Mouse (Mus musculus): ENCODE measurements around the gene Sbp. TPM values are rescaled to one million over a fixed set of nuclear protein-coding genes. Genes with fewer than 3 reads are reported as not detected.

The Sbp gene
- total and polyA plus RNA-seq, 2 experiments from 2014 or later: not detected

- WGBS: 91% methylated on average over 10 of the region's 10 CpGs
Observed at GRCm38 (mm10) chr17:23966658-23967401, 25.4 kb downstream of the Sbp start.

GRCm38 (mm10) chr17:23968780-23969179 lies 27.3 kb downstream of the Sbp start:
- Histone ChIP-seq H3K36me3 (ENCODE audit: insufficient read depth, low read length) (no peaks in the 10 kb centered on the region), H3K9ac (replicated peaks; ENCODE audit: low read length, poor library complexity, severe bottlenecking) (no peak overlapping the region)
- 50% methylated on average over 2 of the region's 2 CpGs for WGBS

More at GRCm38 (mm10) chr17:23966658-23967401, 25.4 kb downstream of the Sbp start:
- ATAC-seq (ENCODE audit: low FRiP score): no peak
- TF ChIP-seq CTCF (IDR thresholded peaks at IDR 0.05): no peak
- Histone ChIP-seq H3K9me3 (ENCODE audit: low read length) (no peaks in the 10 kb centered on the region), H3K27ac (ENCODE audit: low read depth, low read length) (no peak overlapping the region), H3K4me1 (ENCODE audit: insufficient read depth, low read length) (no peaks in the 10 kb centered on the region), H3K36me3 (ENCODE audit: insufficient read depth, low read length) (no peaks in the 10 kb centered on the region), H3K4me3 (ENCODE audit: low read depth, low read length) (no peak overlapping the region), H3K4me2 (ENCODE audit: low read depth, low read length, poor library complexity, severe bottlenecking) (no peak overlapping the region), H3K27me3 (ENCODE audit: insufficient read depth, low read length) (no peaks in the 10 kb centered on the region), H3K9ac (replicated peaks; ENCODE audit: low read length, poor library complexity, severe bottlenecking) (no peak overlapping the region)
- DNase-seq (ENCODE audit: low spot score): no peak

GRCm38 (mm10) chr17:23969231-23969630 lies 27.8 kb downstream of the Sbp start:
- no peaks in the 10 kb centered on the region for H3K36me3 ChIP-seq (ENCODE audit: insufficient read depth, low read length)
- H3K4me3 ChIP-seq (ENCODE audit: low read depth, low read length): no peak overlapping the region
- 4% methylated on average over 1 of the region's 1 CpGs for whole genome bisulfite sequencing
- H3K4me2 ChIP-seq (ENCODE audit: low read depth, low read length, poor library complexity, severe bottlenecking): no peak overlapping the region
- H3K27ac ChIP-seq (ENCODE audit: low read depth, low read length): no peak overlapping the region
- no peaks in the 10 kb centered on the region for H3K27me3 ChIP-seq (ENCODE audit: insufficient read depth, low read length)
- H3K9ac ChIP-seq (replicated peaks; ENCODE audit: low read length, poor library complexity, severe bottlenecking): no peak overlapping the region
- peak; percentile 71 for DNase-seq (ENCODE audit: low spot score)
- no peaks in the 10 kb centered on the region for H3K4me1 ChIP-seq (ENCODE audit: insufficient read depth, low read length)
- peak; percentile 80 for TF ChIP-seq CTCF (IDR thresholded peaks at IDR 0.05)
- H3K9me3 ChIP-seq (ENCODE audit: low read length): no peaks in the 10 kb centered on the region
- ATAC-seq (ENCODE audit: low FRiP score): no peak

More at GRCm38 (mm10) chr17:23968780-23969179, 27.3 kb downstream of the Sbp start:
- Histone ChIP-seq H3K4me1 (ENCODE audit: insufficient read depth, low read length) (no peaks in the 10 kb centered on the region), H3K4me3 (ENCODE audit: low read depth, low read length) (no peak overlapping the region), H3K27ac (ENCODE audit: low read depth, low read length) (no peak overlapping the region), H3K27me3 (ENCODE audit: insufficient read depth, low read length) (no peaks in the 10 kb centered on the region), H3K9me3 (ENCODE audit: low read length) (no peaks in the 10 kb centered on the region), H3K4me2 (ENCODE audit: low read depth, low read length, poor library complexity, severe bottlenecking) (no peak overlapping the region)
- TF ChIP-seq CTCF (IDR thresholded peaks at IDR 0.05): peak; percentile 8; the same call in 1 of the 2 replicates
- no peak for ATAC-seq (ENCODE audit: low FRiP score)
- no peak for DNase-seq (ENCODE audit: low spot score)

GRCm38 (mm10) chr17:23971315-23971714 lies 29.8 kb downstream of the Sbp start:
- Histone ChIP-seq H3K36me3 (ENCODE audit: insufficient read depth, low read length) (no peaks in the 10 kb centered on the region), H3K27me3 (ENCODE audit: insufficient read depth, low read length) (no peaks in the 10 kb centered on the region), H3K9ac (replicated peaks; ENCODE audit: low read length, poor library complexity, severe bottlenecking) (no peak overlapping the region), H3K4me3 (ENCODE audit: low read depth, low read length) (no peak overlapping the region), H3K4me1 (ENCODE audit: insufficient read depth, low read length) (no peaks in the 10 kb centered on the region), H3K9me3 (ENCODE audit: low read length) (no peaks in the 10 kb centered on the region), H3K27ac (ENCODE audit: low read depth, low read length) (no peak overlapping the region), H3K4me2 (ENCODE audit: low read depth, low read length, poor library complexity, severe bottlenecking) (no peak overlapping the region)
- WGBS: 88% methylated on average over 9 of the region's 9 CpGs
- DNase-seq (ENCODE audit: low spot score): no peak
- TF ChIP-seq CTCF (IDR thresholded peaks at IDR 0.05): no peak
- no peak for ATAC-seq (ENCODE audit: low FRiP score)

GRCm38 (mm10) chr17:23976665-23977064 lies 35.2 kb downstream of the Sbp start:
- Histone ChIP-seq H3K4me1 (ENCODE audit: insufficient read depth, low read length) (no peaks in the 10 kb centered on the region), H3K36me3 (ENCODE audit: insufficient read depth, low read length) (no peaks in the 10 kb centered on the region), H3K27ac (ENCODE audit: low read depth, low read length) (no peak overlapping the region), H3K4me3 (ENCODE audit: low read depth, low read length) (no peak overlapping the region), H3K9me3 (ENCODE audit: low read length) (no peaks in the 10 kb centered on the region), H3K27me3 (ENCODE audit: insufficient read depth, low read length) (no peaks in the 10 kb centered on the region), H3K9ac (replicated peaks; ENCODE audit: low read length, poor library complexity, severe bottlenecking) (no peak overlapping the region), H3K4me2 (ENCODE audit: low read depth, low read length, poor library complexity, severe bottlenecking) (no peak overlapping the region)
- 76% methylated on average over 4 of the region's 4 CpGs for WGBS
- ATAC-seq (ENCODE audit: low FRiP score) (no peak), DNase-seq (ENCODE audit: low spot score) (no peak)
- TF ChIP-seq CTCF (IDR thresholded peaks at IDR 0.05): no peak

- 81% methylated on average over 3 of the region's 3 CpGs for WGBS
- Histone ChIP-seq H3K27me3 (ENCODE audit: insufficient read depth, low read length) (no peaks in the 10 kb centered on the region), H3K4me2 (ENCODE audit: low read depth, low read length, poor library complexity, severe bottlenecking) (no peak overlapping the region), H3K4me3 (ENCODE audit: low read depth, low read length) (no peak overlapping the region), H3K9me3 (ENCODE audit: low read length) (no peaks in the 10 kb centered on the region), H3K27ac (ENCODE audit: low read depth, low read length) (no peak overlapping the region), H3K9ac (replicated peaks; ENCODE audit: low read length, poor library complexity, severe bottlenecking) (no peak overlapping the region), H3K4me1 (ENCODE audit: insufficient read depth, low read length) (no peaks in the 10 kb centered on the region), H3K36me3 (ENCODE audit: insufficient read depth, low read length) (no peaks in the 10 kb centered on the region)
- ATAC-seq (ENCODE audit: low FRiP score) (no peak), DNase-seq (ENCODE audit: low spot score) (no peak)
- TF ChIP-seq CTCF (IDR thresholded peaks at IDR 0.05): no peak
Observed at GRCm38 (mm10) chr17:23979471-23979870, 38.0 kb downstream of the Sbp start.

Measured in midbrain, postnatal 0 days (tissue).